Mouse (Mus musculus): ENCODE measurements around the gene Arpc1b. TPM values are rescaled to one million over a fixed set of nuclear protein-coding genes. Genes with fewer than 3 reads are reported as not detected.

Arpc1b gene
- polyA plus RNA-seq, 1 experiment: 77.2 TPM

DNA sequence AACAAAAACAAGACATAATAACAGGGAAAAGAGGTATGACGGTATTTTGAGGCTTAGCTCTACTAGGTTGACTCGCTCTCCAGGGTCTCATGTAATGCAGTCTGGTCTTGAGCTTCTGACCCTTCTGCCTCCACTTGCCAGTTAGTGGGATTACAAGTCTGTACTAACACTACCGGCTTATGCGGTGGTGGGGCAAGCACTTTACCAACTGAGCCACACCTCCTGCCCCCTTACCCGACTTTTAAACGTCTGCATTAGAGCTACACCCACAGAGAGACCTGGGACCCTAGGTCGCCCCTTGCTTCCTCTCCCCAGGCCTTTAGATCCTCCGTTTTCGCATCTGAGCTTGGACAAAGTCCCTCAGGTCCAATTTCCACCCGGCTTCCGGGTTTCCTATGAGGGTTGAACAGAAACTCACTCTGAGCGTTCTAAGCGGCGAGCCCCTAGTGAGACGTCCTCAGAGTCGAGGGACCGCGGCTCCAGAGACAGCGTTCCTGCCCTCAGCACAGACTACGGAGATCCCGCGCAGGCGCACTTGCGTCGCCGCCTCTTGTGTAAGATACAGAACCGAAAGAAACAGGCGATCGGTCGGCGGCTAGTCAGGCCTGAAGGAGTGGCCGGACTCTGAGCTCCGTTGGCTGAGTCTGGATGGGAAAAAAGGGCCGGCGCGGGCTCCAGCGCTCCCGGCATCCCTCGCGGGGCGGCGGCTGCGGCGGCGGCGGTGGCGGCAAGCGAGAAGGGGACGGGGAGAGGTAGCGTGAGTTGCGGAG is 52.7 kb downstream of the Arpc1b start, which contains the start of the genes Ptcd1 and Cpsf4:
Gene Ptcd1, minus strand, starts transcription at position 573 of the 770 bp plus-strand sequence.
Gene Cpsf4, plus strand, starts transcription at position 678 of the 770 bp plus-strand sequence.
- Histone ChIP-seq H3K4me3 (ENCODE audit: insufficient read depth, low read depth, low read length) (peak within 1 kb of the TSS; percentile 82), H3K27ac (replicated peaks; ENCODE audit: low read depth, low read length) (peak within 1 kb of the TSS; percentile 70), H3K4me1 (ENCODE audit: control insufficient read depth, insufficient read depth, insufficient read length, low read length) (peaks cover 7% of the 10 kb centered on the region)

DNA sequence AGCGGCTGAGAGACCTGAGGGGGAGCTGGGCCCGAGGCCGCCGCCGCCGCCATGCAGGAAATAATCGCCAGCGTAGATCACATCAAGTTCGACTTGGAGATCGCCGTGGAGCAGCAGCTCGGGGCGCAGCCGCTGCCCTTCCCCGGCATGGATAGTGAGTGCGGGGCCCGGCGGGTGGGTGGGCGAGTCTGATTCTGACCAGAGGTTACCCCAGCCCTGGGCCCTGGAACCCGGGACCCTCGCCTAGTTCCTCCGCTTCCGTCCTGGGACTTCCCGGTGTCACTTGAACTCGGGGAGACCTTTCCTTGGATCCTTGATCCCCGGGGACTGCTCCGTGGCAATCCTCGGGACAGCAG is 53.3 kb downstream of the Arpc1b start:
- Histone ChIP-seq H3K27ac (replicated peaks; ENCODE audit: low read depth, low read length) (peak overlapping the region; percentile 40; the same call in 1 of the 2 replicates), H3K4me1 (ENCODE audit: control insufficient read depth, insufficient read depth, insufficient read length, low read length) (peaks cover 7% of the 10 kb centered on the region), H3K4me3 (ENCODE audit: insufficient read depth, low read depth, low read length) (peak overlapping the region; percentile 82)

- H3K27ac ChIP-seq (replicated peaks; ENCODE audit: low read depth, low read length): no peak overlapping the region
- H3K4me3 ChIP-seq (ENCODE audit: insufficient read depth, low read depth, low read length): no peak overlapping the region
- H3K4me1 ChIP-seq (ENCODE audit: control insufficient read depth, insufficient read depth, insufficient read length, low read length): no peaks in the 10 kb centered on the region
These were observed 64.5 kb downstream of the Arpc1b start for GRCm38 (mm10) chr5:145178461-145178980.

Other genes starting within 250 kb of the Arpc1b start
- gene Smurf1, start 148.4 kb upstream of the Arpc1b start, polyA plus RNA-seq (2012; ENCODE audit: insufficient read depth, insufficient read length, missing spikeins): 12.2 and 15.7 TPM in 2 replicates
- not detected in 2 replicates for gene Gm4871, start 81.5 kb upstream of the Arpc1b start, polyA plus RNA-seq (2012; ENCODE audit: insufficient read depth, insufficient read length, missing spikeins)
- not detected in 2 replicates for gene 1700018F24Rik, start 71.2 kb upstream of the Arpc1b start, polyA plus RNA-seq (2012; ENCODE audit: insufficient read depth, insufficient read length, missing spikeins)
- 91.1 and 112 TPM in 2 replicates for gene Arpc1a, start 30.4 kb upstream of the Arpc1b start, polyA plus RNA-seq (2012; ENCODE audit: insufficient read depth, insufficient read length, missing spikeins)
- gene Kpna7, start 30.2 kb upstream of the Arpc1b start, polyA plus RNA-seq (2012; ENCODE audit: insufficient read depth, insufficient read length, missing spikeins): not detected in 2 replicates
- 75.0 and 96.2 TPM in 2 replicates for gene Pdap1, start 26.0 kb downstream of the Arpc1b start, polyA plus RNA-seq (2012; ENCODE audit: insufficient read depth, insufficient read length, missing spikeins)
- gene Bud31, start 26.1 kb downstream of the Arpc1b start, polyA plus RNA-seq (2012; ENCODE audit: insufficient read depth, insufficient read length, missing spikeins): 116 and 156 TPM in 2 replicates
- 17.8 and 18.9 TPM in 2 replicates for gene Ptcd1, start 52.9 kb downstream of the Arpc1b start, polyA plus RNA-seq (2012; ENCODE audit: insufficient read depth, insufficient read length, missing spikeins)
- gene Cpsf4, start 53.0 kb downstream of the Arpc1b start, polyA plus RNA-seq (2012; ENCODE audit: insufficient read depth, insufficient read length, missing spikeins): 7.7 and 10.4 TPM in 2 replicates
- gene Atp5j2, start 77.8 kb downstream of the Arpc1b start, polyA plus RNA-seq (2012; ENCODE audit: insufficient read depth, insufficient read length, missing spikeins): 3,242 and 3,801 TPM in 2 replicates
- gene Zkscan14, start 87.7 kb downstream of the Arpc1b start, polyA plus RNA-seq (2012; ENCODE audit: insufficient read depth, insufficient read length, missing spikeins): 5.2 and 8.1 TPM in 2 replicates
- 9.5 and 10.1 TPM in 2 replicates for gene Zkscan5, start 90.3 kb downstream of the Arpc1b start, polyA plus RNA-seq (2012; ENCODE audit: insufficient read depth, insufficient read length, missing spikeins)
- 27.5 and 33.7 TPM in 2 replicates for gene Zfp655, start 117.5 kb downstream of the Arpc1b start, polyA plus RNA-seq (2012; ENCODE audit: insufficient read depth, insufficient read length, missing spikeins)
- 2.7 and 4.0 TPM in 2 replicates for gene Zscan25, start 166.3 kb downstream of the Arpc1b start, polyA plus RNA-seq (2012; ENCODE audit: insufficient read depth, insufficient read length, missing spikeins)
- gene Cyp3a57, start 231.1 kb downstream of the Arpc1b start, polyA plus RNA-seq (2012; ENCODE audit: insufficient read depth, insufficient read length, missing spikeins): not detected in 2 replicates